Mouse (Mus musculus): Measurements from ENCODE around the gene 4930432M17Rik. TPM values are rescaled to one million over a fixed set of nuclear protein-coding genes. Genes with fewer than 3 reads are reported as not detected.

Gene 4930432M17Rik
- polyA plus RNA-seq, 1 experiment from 2014 or later: not detected

DNA sequence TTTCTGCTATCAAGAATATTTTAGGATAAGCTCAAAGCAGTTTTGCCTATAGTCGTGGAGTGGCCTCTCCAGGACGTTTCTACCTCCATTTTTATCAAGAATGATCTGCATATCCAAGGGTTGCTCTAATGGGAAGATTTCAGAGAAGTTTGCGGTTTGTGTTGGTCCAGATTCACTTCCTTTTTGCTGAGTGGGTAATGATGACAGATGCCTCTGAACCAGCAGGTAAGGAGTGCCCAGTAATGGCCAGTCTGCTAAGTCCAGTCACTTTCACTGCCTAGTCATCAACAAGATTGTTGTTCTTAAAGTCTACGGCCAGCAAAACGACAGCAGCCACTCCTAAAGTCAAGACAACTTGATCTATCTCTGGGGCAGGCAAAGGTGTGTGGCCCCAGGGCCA, 32.8 kb upstream of the 4930432M17Rik start:
- Histone ChIP-seq H3K4me3 (ENCODE audit: low read depth, low read length) (no peak overlapping the region), H3K4me2 (ENCODE audit: low read length) (no peak overlapping the region), H3K4me1 (ENCODE audit: control insufficient read depth, insufficient read depth, low read length) (no peaks in the 10 kb centered on the region), H3K9me3 (replicated peaks; ENCODE audit: control insufficient read depth, low read length, poor library complexity, severe bottlenecking) (no peaks in the 10 kb centered on the region), H3K27me3 (ENCODE audit: control insufficient read depth, insufficient read depth, low read depth, low read length) (no peaks in the 10 kb centered on the region), H3K36me3 (ENCODE audit: control insufficient read depth, insufficient read depth, low read length) (no peaks in the 10 kb centered on the region), H3K27ac (ENCODE audit: low read length) (no peak overlapping the region), H3K9ac (ENCODE audit: low read depth, low read length) (no peak overlapping the region)
- 89% methylated on average over 5 of the region's 5 CpGs for WGBS
- ATAC-seq: no peak

DNA sequence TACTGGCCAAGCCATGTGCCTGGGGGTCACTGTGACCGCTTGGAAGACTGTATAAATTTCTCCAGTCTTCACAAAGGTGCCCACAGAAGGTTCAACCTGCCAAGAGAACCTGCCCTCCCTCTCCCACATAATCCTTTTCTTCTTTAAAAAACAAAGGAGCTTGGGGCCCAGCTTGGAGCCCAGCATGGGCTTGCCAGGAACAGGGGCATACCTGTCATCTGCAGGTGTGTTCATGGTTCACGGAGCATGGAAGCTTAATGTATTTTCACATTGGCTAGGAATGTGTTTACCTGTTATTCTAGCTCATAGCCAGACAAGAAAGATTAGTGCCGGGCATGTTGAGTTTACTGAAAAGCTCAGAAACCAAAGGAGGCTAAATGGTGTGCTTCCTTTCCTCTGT, 32.3 kb upstream of the 4930432M17Rik start:
- Histone ChIP-seq H3K4me1 (ENCODE audit: control insufficient read depth, insufficient read depth, low read length) (no peaks in the 10 kb centered on the region), H3K9me3 (replicated peaks; ENCODE audit: control insufficient read depth, low read length, poor library complexity, severe bottlenecking) (no peaks in the 10 kb centered on the region), H3K9ac (ENCODE audit: low read depth, low read length) (no peak overlapping the region), H3K4me2 (ENCODE audit: low read length) (no peak overlapping the region), H3K27ac (ENCODE audit: low read length) (no peak overlapping the region), H3K4me3 (ENCODE audit: low read depth, low read length) (no peak overlapping the region), H3K36me3 (ENCODE audit: control insufficient read depth, insufficient read depth, low read length) (no peaks in the 10 kb centered on the region), H3K27me3 (ENCODE audit: control insufficient read depth, insufficient read depth, low read depth, low read length) (no peaks in the 10 kb centered on the region)
- ATAC-seq: no peak
- WGBS: 89% methylated on average over 3 of the region's 3 CpGs

DNA sequence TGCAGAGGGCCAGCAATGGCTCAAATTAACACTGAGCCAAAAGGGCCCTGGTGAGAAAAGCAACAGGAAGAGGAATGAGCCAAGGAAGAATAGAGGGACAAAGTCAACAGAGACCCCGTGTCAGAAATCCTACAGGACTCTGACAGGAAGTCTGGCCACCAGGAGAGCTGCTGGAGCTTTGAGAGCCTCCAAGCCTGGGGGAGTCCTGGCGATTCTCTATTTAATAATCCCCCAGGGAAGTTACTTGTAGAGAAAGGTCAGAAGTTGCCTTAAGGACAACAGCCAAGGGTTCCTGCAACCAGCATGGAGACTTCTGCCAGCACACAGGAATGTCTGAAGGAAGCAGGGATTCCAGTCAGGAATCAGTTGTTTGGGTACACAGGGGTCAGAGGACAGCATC, 30.0 kb upstream of the 4930432M17Rik start:
- no peak overlapping the region for H3K9ac ChIP-seq (ENCODE audit: low read depth, low read length)
- H3K4me3 ChIP-seq (ENCODE audit: low read depth, low read length): no peak overlapping the region
- H3K4me1 ChIP-seq (ENCODE audit: control insufficient read depth, insufficient read depth, low read length): no peaks in the 10 kb centered on the region
- H3K27ac ChIP-seq (ENCODE audit: low read length): no peak overlapping the region
- no peaks in the 10 kb centered on the region for H3K9me3 ChIP-seq (replicated peaks; ENCODE audit: control insufficient read depth, low read length, poor library complexity, severe bottlenecking)
- no peak overlapping the region for H3K4me2 ChIP-seq (ENCODE audit: low read length)
- WGBS: 57% methylated on average over 2 of the region's 2 CpGs
- ATAC-seq: no peak
- H3K27me3 ChIP-seq (ENCODE audit: control insufficient read depth, insufficient read depth, low read depth, low read length): no peaks in the 10 kb centered on the region
- H3K36me3 ChIP-seq (ENCODE audit: control insufficient read depth, insufficient read depth, low read length): no peaks in the 10 kb centered on the region

DNA sequence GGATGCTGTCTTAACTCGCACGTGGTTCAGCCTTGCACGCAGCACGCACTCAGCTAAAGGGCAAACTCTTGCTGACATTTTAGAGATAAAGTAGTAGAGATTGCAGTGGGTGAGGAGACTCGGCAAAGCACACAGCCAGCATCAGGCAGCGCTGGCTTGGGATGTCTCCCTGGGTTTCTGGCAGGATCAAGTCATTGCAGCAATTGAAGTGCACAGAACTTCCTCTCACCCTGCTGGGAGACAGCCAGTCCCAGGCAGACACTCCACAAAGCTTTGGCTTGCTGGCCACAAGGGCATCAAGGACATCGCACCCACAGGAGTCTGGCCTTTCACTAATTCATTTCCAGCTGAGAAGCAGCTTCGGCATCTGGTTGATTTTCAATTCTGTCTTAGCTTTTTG, 27.3 kb upstream of the 4930432M17Rik start:
- H3K36me3 ChIP-seq (ENCODE audit: control insufficient read depth, insufficient read depth, low read length): no peaks in the 10 kb centered on the region
- no peak overlapping the region for H3K9ac ChIP-seq (ENCODE audit: low read depth, low read length)
- H3K27ac ChIP-seq (ENCODE audit: low read length): no peak overlapping the region
- H3K4me1 ChIP-seq (ENCODE audit: control insufficient read depth, insufficient read depth, low read length): no peaks in the 10 kb centered on the region
- H3K4me2 ChIP-seq (ENCODE audit: low read length): no peak overlapping the region
- ATAC-seq: peak; percentile 36; the same call in 1 of the 2 replicates
- no peak overlapping the region for H3K4me3 ChIP-seq (ENCODE audit: low read depth, low read length)
- no peaks in the 10 kb centered on the region for H3K9me3 ChIP-seq (replicated peaks; ENCODE audit: control insufficient read depth, low read length, poor library complexity, severe bottlenecking)
- WGBS: 60% methylated on average over 8 of the region's 8 CpGs
- no peaks in the 10 kb centered on the region for H3K27me3 ChIP-seq (ENCODE audit: control insufficient read depth, insufficient read depth, low read depth, low read length)

DNA sequence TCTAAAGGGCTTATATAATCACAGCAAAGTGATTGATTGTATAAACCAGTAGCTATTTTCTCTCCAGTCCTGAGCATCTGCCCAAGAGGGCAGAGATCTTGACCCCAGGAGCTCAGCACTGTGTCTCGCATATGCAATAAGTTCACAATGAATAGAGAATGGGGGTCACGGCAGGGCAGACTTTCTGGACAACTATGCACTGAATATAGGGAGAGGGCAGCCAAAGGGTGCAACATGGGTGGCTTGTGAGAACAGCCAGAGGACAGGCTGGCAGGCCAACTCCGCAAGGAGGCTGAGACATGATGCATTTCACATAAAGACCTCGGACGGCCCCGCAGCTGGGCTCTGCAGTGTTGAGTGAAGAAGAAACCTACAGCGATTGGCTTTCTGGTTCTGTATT, 25.1 kb upstream of the 4930432M17Rik start:
- no peak for ATAC-seq
- Histone ChIP-seq H3K4me2 (ENCODE audit: low read length) (no peak overlapping the region), H3K27ac (ENCODE audit: low read length) (no peak overlapping the region), H3K9me3 (replicated peaks; ENCODE audit: control insufficient read depth, low read length, poor library complexity, severe bottlenecking) (no peaks in the 10 kb centered on the region), H3K4me3 (ENCODE audit: low read depth, low read length) (no peak overlapping the region), H3K9ac (ENCODE audit: low read depth, low read length) (no peak overlapping the region), H3K36me3 (ENCODE audit: control insufficient read depth, insufficient read depth, low read length) (no peaks in the 10 kb centered on the region), H3K4me1 (ENCODE audit: control insufficient read depth, insufficient read depth, low read length) (no peaks in the 10 kb centered on the region), H3K27me3 (ENCODE audit: control insufficient read depth, insufficient read depth, low read depth, low read length) (no peaks in the 10 kb centered on the region)
- whole genome bisulfite sequencing: 47% methylated on average over 7 of the region's 7 CpGs

DNA sequence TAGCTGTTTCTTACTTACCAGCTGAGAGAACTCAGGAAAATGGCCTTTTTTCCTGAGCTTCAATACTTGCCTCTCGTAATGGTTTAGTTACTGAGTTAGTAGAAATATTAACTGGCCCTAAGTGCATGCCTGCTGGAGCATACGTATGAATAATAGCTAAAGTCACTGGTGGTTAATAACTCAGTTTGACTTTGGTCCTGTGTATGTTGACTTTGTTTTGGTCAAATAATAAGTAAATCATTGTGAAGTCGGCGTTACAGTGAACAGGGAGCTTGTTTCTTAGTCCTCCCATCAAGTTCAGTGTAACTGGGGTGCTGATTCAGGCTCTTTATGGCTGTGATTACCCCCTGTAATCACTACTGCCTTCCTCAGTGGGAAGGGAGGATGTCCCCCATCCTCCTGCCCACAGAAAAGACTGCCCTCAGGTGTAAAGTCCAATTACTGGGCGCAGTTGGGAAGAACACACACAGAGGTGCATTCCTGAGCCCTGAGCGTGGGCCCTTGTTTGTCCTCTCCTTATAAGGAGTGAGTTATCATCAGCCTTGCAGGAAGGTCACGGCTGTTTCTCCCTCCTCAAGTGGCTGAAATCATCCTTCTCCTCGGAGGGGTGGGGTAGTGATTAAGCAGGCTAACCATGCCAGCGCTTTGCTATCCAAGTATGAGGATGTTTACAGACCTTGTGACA, 24.1 kb upstream of the 4930432M17Rik start:
- no peak for ATAC-seq
- Histone ChIP-seq H3K36me3 (ENCODE audit: control insufficient read depth, insufficient read depth, low read length) (no peaks in the 10 kb centered on the region), H3K27me3 (ENCODE audit: control insufficient read depth, insufficient read depth, low read depth, low read length) (no peaks in the 10 kb centered on the region), H3K9ac (ENCODE audit: low read depth, low read length) (no peak overlapping the region), H3K27ac (ENCODE audit: low read length) (no peak overlapping the region), H3K9me3 (replicated peaks; ENCODE audit: control insufficient read depth, low read length, poor library complexity, severe bottlenecking) (no peaks in the 10 kb centered on the region), H3K4me3 (ENCODE audit: low read depth, low read length) (no peak overlapping the region), H3K4me2 (ENCODE audit: low read length) (no peak overlapping the region), H3K4me1 (ENCODE audit: control insufficient read depth, insufficient read depth, low read length) (no peaks in the 10 kb centered on the region)
- WGBS: 77% methylated on average over 9 of the region's 9 CpGs

DNA sequence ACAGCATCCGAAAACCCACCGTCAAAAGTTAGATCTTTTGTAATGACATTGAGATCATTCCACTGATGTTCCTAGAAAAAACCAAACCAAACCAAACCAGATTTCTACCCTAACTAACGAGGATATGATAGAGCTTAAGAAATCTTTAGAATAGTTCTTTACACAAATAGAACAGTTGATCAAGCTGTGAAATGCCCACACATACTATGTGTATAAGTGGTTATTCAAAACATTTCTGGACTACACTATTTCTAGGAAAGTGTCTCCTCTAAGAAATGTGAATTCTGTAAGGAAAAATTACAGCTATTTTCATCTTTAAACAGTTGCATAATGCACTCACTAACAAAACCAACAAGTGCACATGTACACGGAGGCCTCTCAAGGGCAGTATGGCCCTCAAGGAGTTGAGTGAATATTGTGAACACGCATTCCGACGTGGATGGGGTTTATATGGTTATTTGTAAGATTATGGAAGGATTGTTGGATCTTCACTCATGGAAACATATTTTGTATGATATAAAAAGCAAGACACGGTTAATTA, 22.3 kb upstream of the 4930432M17Rik start:
- Histone ChIP-seq H3K4me2 (ENCODE audit: low read length) (no peak overlapping the region), H3K4me3 (ENCODE audit: low read depth, low read length) (no peak overlapping the region), H3K9me3 (replicated peaks; ENCODE audit: control insufficient read depth, low read length, poor library complexity, severe bottlenecking) (no peaks in the 10 kb centered on the region), H3K36me3 (ENCODE audit: control insufficient read depth, insufficient read depth, low read length) (no peaks in the 10 kb centered on the region), H3K9ac (ENCODE audit: low read depth, low read length) (no peak overlapping the region), H3K27ac (ENCODE audit: low read length) (no peak overlapping the region), H3K4me1 (ENCODE audit: control insufficient read depth, insufficient read depth, low read length) (no peaks in the 10 kb centered on the region), H3K27me3 (ENCODE audit: control insufficient read depth, insufficient read depth, low read depth, low read length) (no peaks in the 10 kb centered on the region)
- WGBS: 91% methylated on average over 8 of the region's 8 CpGs
- ATAC-seq: no peak

DNA sequence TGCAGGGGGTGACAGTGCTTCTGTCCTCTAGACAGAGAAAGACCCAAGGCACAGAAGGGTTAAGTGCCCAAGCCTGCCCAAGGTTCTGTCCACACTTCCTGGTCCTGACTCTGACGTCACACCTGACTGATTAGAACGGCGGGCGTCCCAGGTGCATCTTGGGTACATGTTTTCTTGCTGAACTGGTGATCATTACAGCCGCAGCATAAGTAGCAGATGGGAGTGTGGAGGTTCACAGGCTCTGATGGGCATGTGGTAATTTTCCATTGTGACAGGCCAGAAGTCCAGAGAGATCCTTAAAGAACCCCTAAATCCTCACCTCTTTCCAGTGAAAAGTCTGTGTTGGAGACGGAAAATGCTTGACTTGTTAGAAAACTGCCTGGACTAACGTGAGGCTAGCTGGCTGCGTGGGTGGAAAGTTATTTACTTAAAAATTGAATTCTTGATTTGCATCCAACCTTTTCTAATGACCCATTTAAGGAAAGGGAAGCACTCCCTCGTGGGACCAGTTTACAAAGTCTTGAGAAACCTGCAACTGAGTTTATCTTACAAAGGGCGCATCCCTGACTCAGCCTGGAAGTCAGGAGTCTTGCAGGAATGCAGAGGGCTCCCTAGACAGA, 20.4 kb upstream of the 4930432M17Rik start:
- no peak for ATAC-seq

DNA sequence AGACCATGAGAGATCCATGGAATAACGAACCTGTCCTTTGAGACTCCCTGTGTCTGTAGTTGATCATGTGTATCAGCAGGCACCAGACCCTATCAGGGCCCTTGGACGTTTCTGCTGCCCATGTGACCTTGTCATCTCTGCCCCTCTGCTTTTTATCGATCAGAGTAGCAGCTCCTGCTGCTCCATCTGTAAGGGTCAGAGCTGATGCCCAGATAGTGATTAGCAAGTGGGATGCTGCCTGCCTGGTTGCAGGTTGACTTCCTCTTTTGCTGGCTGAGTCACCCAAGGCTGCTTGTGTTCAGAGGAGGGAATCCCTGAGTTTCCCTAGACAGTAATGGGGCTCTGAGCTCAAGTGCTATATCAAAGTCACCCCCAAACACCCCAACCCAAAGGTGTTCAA, 18.9 kb upstream of the 4930432M17Rik start:
- Histone ChIP-seq H3K27me3 (ENCODE audit: control insufficient read depth, insufficient read depth, low read depth, low read length) (no peaks in the 10 kb centered on the region), H3K36me3 (ENCODE audit: control insufficient read depth, insufficient read depth, low read length) (no peaks in the 10 kb centered on the region), H3K9me3 (replicated peaks; ENCODE audit: control insufficient read depth, low read length, poor library complexity, severe bottlenecking) (no peaks in the 10 kb centered on the region), H3K27ac (ENCODE audit: low read length) (no peak overlapping the region), H3K4me1 (ENCODE audit: control insufficient read depth, insufficient read depth, low read length) (no peaks in the 10 kb centered on the region), H3K4me3 (ENCODE audit: low read depth, low read length) (no peak overlapping the region), H3K9ac (ENCODE audit: low read depth, low read length) (no peak overlapping the region), H3K4me2 (ENCODE audit: low read length) (no peak overlapping the region)
- 63% methylated on average over 3 of the region's 3 CpGs for WGBS
- ATAC-seq: no peak

More for the DNA sequence above, 20.4 kb upstream of the 4930432M17Rik start:
- Histone ChIP-seq H3K9me3 (replicated peaks; ENCODE audit: control insufficient read depth, low read length, poor library complexity, severe bottlenecking) (no peaks in the 10 kb centered on the region), H3K4me1 (ENCODE audit: control insufficient read depth, insufficient read depth, low read length) (no peaks in the 10 kb centered on the region), H3K4me2 (ENCODE audit: low read length) (no peak overlapping the region), H3K4me3 (ENCODE audit: low read depth, low read length) (no peak overlapping the region), H3K27ac (ENCODE audit: low read length) (no peak overlapping the region), H3K9ac (ENCODE audit: low read depth, low read length) (no peak overlapping the region), H3K36me3 (ENCODE audit: control insufficient read depth, insufficient read depth, low read length) (no peaks in the 10 kb centered on the region), H3K27me3 (ENCODE audit: control insufficient read depth, insufficient read depth, low read depth, low read length) (no peaks in the 10 kb centered on the region)
- 81% methylated on average over 10 of the region's 10 CpGs for WGBS
